Mouse (Mus musculus) CH12.LX (cell line): ENCODE data around the gene Bola3. TPM values are rescaled to one million over a fixed set of nuclear protein-coding genes. Genes with fewer than 3 reads are reported as not detected.

Experiments used
- DNase-seq: peaks from one replicate; pipeline ENCODE4 v3.0.0-alpha.2; 2013; ENCODE audit errors: extremely low read depth
- H3K27ac ChIP-seq: 2 replicates; pipeline ENCODE4 v1.5.1; 2012; ENCODE audit warnings: low read depth, mild to moderate bottlenecking, control low read depth, moderate library complexity; ENCODE audit not compliant: insufficient read depth
- H3K27me3 ChIP-seq: replicated peaks from 2 replicates; pipeline ENCODE3; 2012; ENCODE audit warnings: inconsistent platforms
- H3K36me3 ChIP-seq, 2 experiments: replicated peaks in 1 of 2; 2 replicates each; pipeline versions ENCODE3 to v1.6.1; 2012; ENCODE audit warnings: inconsistent platforms in 1 of 2, low read length in 1 of 2, mild to moderate bottlenecking in 1 of 2, mixed read lengths in 1 of 2, moderate library complexity in 1 of 2; ENCODE audit not compliant: control insufficient read depth in 1 of 2, insufficient read depth in 1 of 2
- H3K4me1 ChIP-seq, 2 experiments: 2 replicates each; pipeline ENCODE4 v1.6.1; 2012; ENCODE audit warnings: inconsistent platforms in 1 of 2, moderate library complexity in 1 of 2; ENCODE audit not compliant: insufficient read depth in 2 of 2, control insufficient read depth in 1 of 2
- H3K4me2 ChIP-seq: 2 replicates; pipeline ENCODE4 v1.6.1; 2012; ENCODE audit warnings: low read depth, mild to moderate bottlenecking, control low read depth; ENCODE audit not compliant: poor library complexity, insufficient read depth, severe bottlenecking
- H3K4me3 ChIP-seq, 3 experiments: fragments of 150-350 bp in 1 of 3; sonication (generic) in 1 of 3; replicated peaks in 1 of 3; 2 replicates each; pipeline versions ENCODE3 to v1.5.1; 2011 to 2012; ENCODE audit warnings: low read depth in 2 of 3, low read length in 2 of 3, mild to moderate bottlenecking in 2 of 3, moderate library complexity in 2 of 3, control low read depth in 1 of 3, improper control_type of control experiment in 1 of 3, inconsistent platforms in 1 of 3, mixed read lengths in 1 of 3; ENCODE audit not compliant: poor library complexity in 1 of 3
- H3K79me2 ChIP-seq: replicated peaks from 2 replicates; pipeline ENCODE4 v1.6.1; 2012; ENCODE audit warnings: mild to moderate bottlenecking, moderate library complexity; ENCODE audit not compliant: control insufficient read depth, poor library complexity, insufficient read depth, severe bottlenecking; ENCODE audit errors: extremely low read depth
- H3K9ac ChIP-seq: 2 replicates; pipeline ENCODE4 v1.6.1; 2012; ENCODE audit warnings: low read depth, mild to moderate bottlenecking, control low read depth, moderate library complexity; ENCODE audit not compliant: insufficient read depth
- H3K9me3 ChIP-seq: replicated peaks from 2 replicates; pipeline ENCODE3; 2012; ENCODE audit warnings: low read length, inconsistent platforms, mixed read lengths
- CHD1 ChIP-seq: IDR thresholded peaks from 2 replicates; pipeline ENCODE4 v1.6.1; 2012; ENCODE audit warnings: low read depth, low read length, improper control_type of control experiment, inconsistent platforms
- CHD2 ChIP-seq: IDR thresholded peaks from 2 replicates; pipeline ENCODE4 v1.6.1; 2011; ENCODE audit warnings: low read length, improper control_type of control experiment
- ELF1 ChIP-seq: IDR thresholded peaks from 2 replicates; pipeline ENCODE4 v1.6.1; 2014; ENCODE audit warnings: low read depth, mild to moderate bottlenecking, inconsistent platforms, low read length, improper control_type of control experiment
- EP300 ChIP-seq: IDR thresholded peaks from 2 replicates; pipeline ENCODE4 v1.6.1; 2011; ENCODE audit warnings: low read length, improper control_type of control experiment
- IRF4 ChIP-seq: IDR thresholded peaks from 2 replicates; pipeline ENCODE4 v1.6.1; 2014; ENCODE audit warnings: low read depth, mild to moderate bottlenecking, inconsistent platforms, low read length, improper control_type of control experiment
- JUND ChIP-seq: conservative IDR thresholded peaks from 2 replicates; pipeline ENCODE4 v1.6.1; 2011; ENCODE audit warnings: low read depth, low read length, improper control_type of control experiment
- KAT2A ChIP-seq: IDR thresholded peaks from 2 replicates; pipeline ENCODE4 v1.6.1; 2012; ENCODE audit warnings: low read length, improper control_type of control experiment, inconsistent platforms; ENCODE audit not compliant: insufficient replicate concordance
- MAFK ChIP-seq: IDR thresholded peaks from 2 replicates; pipeline ENCODE4 v1.6.1; 2011; ENCODE audit warnings: low read length, improper control_type of control experiment; ENCODE audit not compliant: insufficient replicate concordance
- MEF2A ChIP-seq: IDR thresholded peaks from 2 replicates; pipeline ENCODE4 v1.6.1; 2014; ENCODE audit warnings: low read depth, mild to moderate bottlenecking, inconsistent platforms, low read length, improper control_type of control experiment, borderline replicate concordance
- NELFE ChIP-seq: IDR thresholded peaks from 2 replicates; pipeline ENCODE4 v1.6.1; 2011; ENCODE audit warnings: low read depth, low read length, improper control_type of control experiment
- POLR2AphosphoS2 ChIP-seq: IDR thresholded peaks from 2 replicates; pipeline ENCODE4 v1.6.1; 2011; ENCODE audit warnings: low read depth, low read length, improper control_type of control experiment
- RAD21 ChIP-seq: IDR thresholded peaks from 2 replicates; pipeline ENCODE4 v1.6.1; 2011; ENCODE audit warnings: low read depth, mild to moderate bottlenecking, low read length, improper control_type of control experiment, moderate library complexity
- TBP ChIP-seq: conservative IDR thresholded peaks from 2 replicates; pipeline ENCODE4 v1.6.1; 2011; ENCODE audit warnings: low read depth, low read length, improper control_type of control experiment
- TCF12 ChIP-seq: IDR thresholded peaks from 2 replicates; pipeline ENCODE4 v1.6.1; 2014; ENCODE audit warnings: low read depth, mild to moderate bottlenecking, inconsistent platforms, low read length, improper control_type of control experiment
- ZMIZ1 ChIP-seq: IDR thresholded peaks from 2 replicates; pipeline ENCODE4 v1.6.1; 2012; ENCODE audit warnings: low read depth, mild to moderate bottlenecking, inconsistent platforms, low read length, improper control_type of control experiment
- dilution Hi-C: fragments of 300-500 bp; cut with MboI; formaldehyde crosslinking; loops from 2 replicates; pipeline ENCODE4 v1.14.3; 2020; ENCODE audit warnings: low sequenced_read_pairs; ENCODE audit not compliant: extremely low pct_unique_long_range_greater_than_20kb, extremely low pct_ligation_motif_present
- in situ Hi-C: fragments of 300-500 bp; cut with MboI; formaldehyde crosslinking; loops from 3 replicates; pipeline ENCODE4 v1.14.3; 2019; ENCODE audit warnings: low sequenced_read_pairs, low pct_ligation_motif_present, low pct_unique_long_range_greater_than_20kb, mixed read lengths
- polyA plus RNA-seq: library from polyadenylated mRNA; unstranded; fragments of >175 nt; gene quantifications from 2 replicates; pipeline ENCODE4 v1.2.1, GENCODE M21; 2012; ENCODE audit warnings: low read depth; ENCODE audit not compliant: insufficient read length
- total RNA-seq, 2 experiments: library from RNA; depleted of rRNA; stranded (reverse); fragments of 300-350 nt in 1 of 2; fragments of >200 nt in 1 of 2; gene quantifications; 2 replicates each; pipeline ENCODE4 v1.2.3; 2012 to 2014

Gene Bola3
- total and polyA plus RNA-seq, 3 experiments = 35.3 to 223 (median 60.5) TPM

DNA sequence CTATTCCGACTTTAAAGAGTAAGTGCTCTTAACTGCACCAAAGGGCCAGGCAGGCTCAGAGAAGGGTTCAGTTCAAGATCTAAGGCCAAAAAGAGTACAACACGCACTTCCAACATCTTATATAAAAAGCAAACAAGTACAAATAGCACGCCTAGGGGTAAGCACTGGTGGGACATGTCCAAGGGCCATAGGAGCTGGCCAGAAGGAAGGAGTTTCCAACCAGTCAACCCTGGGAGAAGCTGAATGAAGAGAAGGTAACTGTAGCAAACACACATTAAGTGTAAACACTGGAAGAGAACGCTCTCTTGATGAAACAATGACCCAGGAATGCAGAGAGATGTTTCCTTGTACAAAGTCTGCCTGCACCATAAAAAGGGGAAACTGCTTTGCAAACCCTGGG is 45.2 kb downstream of the Bola3 start:
- Histone ChIP-seq H3K79me2 (0 out of 2 replicates have a peak, but pooled peaks cover 4% of the 10 kb centered on the region), H3K27me3 (no peaks in the 10 kb centered on the region), H3K4me1 (peaks cover 0 to 11% of the 10 kb centered on the region in 2 experiments; a peak in 2 of 4 replicates), H3K4me2 (no peak overlapping the region), H3K36me3 (peaks cover 30 to 92% of the 10 kb centered on the region in 2 experiments), H3K4me3 (no peak overlapping the region), H3K9me3 (no peaks in the 10 kb centered on the region), H3K27ac (no peak overlapping the region), H3K9ac (no peak overlapping the region)
- dilution Hi-C loops = no loop called here
- in situ Hi-C loops = no loop called here
- no peak for TF ChIP-seq TCF12
- no peak for TF ChIP-seq MEF2A
- TF ChIP-seq EP300 = no peak
- DNase-seq = no peak

DNA sequence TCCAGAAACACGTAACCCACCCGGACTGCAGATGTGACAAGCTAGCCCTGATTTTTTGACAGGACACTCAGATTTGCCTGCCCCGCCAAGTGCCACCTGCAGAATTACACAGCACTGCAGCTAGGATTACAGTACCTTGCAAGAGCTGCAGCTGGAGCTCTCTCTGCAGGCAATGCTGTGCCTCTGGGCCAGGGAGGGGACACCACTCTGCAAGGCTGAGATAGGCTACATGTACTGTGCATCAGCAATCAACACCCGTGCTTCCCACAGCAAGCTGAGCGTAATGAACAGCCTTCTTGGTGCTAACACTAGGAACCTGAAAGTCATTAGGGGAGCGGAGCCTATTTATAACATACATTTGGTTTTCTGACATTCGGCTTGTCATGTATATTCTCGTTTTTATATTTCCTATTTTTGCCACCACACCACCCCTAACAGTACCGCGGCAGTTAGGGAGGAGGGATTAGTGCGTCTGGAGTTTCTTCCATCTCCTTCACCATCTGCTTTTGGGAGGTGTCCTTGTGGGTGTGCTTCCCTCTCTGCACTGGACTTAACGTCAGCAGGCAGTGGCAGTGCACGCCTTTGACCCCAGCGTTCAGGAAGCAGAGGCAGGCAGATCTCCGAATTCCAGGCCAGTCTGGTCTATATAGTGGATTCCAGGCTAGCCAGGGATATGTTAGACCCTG is 46.7 kb downstream of the Bola3 start:
- no peaks in the 10 kb centered on the region for H3K79me2 ChIP-seq
- H3K4me1 ChIP-seq = peaks cover 0 to 26% of the 10 kb centered on the region in 2 experiments; a peak in 2 of 4 replicates
- H3K4me3 ChIP-seq = no peak overlapping the region
- dilution Hi-C loops = no loop called here
- in situ Hi-C loops = no loop called here
- no peak for DNase-seq
- no peak overlapping the region for H3K27ac ChIP-seq
- TF ChIP-seq IRF4 (no peak), JUND (no peak), KAT2A (no peak), POLR2AphosphoS2 (no peak), RAD21 (no peak), TCF12 (no peak), CHD1 (no peak), CHD2 (no peak), MAFK (no peak), NELFE (no peak), TBP (no peak), ZMIZ1 (no peak), ELF1 (no peak), EP300 (no peak)
- peaks cover 28 to 95% of the 10 kb centered on the region in 2 experiments for H3K36me3 ChIP-seq
- no peak overlapping the region for H3K9ac ChIP-seq
- H3K9me3 ChIP-seq = no peaks in the 10 kb centered on the region
- H3K4me2 ChIP-seq = no peak overlapping the region
- no peaks in the 10 kb centered on the region for H3K27me3 ChIP-seq
